In the genomic region with DNA sequence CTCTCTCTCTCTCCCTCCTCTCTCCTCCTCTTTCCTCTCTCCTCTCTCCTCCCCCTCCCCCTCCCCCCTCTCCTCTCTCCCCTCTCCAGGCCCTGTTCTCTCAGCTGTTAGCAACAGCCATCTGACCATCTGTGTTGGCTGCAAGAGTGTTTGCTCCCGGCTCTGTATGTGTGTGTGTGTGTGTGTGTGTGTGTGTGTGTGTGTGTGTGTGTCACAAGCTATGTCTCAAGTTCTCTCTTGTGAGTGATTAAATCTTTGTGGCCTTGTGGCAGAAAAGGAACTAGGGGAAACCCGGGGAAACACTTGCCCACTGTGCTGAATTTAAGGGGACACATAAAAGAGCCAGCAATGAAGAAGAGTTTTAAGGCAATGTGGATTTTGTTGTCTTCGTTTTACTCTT, we compare ENCODE assay signal across 10 mouse cellular contexts. TPM values are rescaled to one million over a fixed set of nuclear protein-coding genes. Genes with fewer than 3 reads are reported as not detected.
DNase-seq lines count a peak whose midpoint lies in the region; TF ChIP-seq lines count a peak whose summit lies in the region.
"Had no signal": no experiment of that assay in that cellular context is flagged by ENCODE, and none has a peak within 500 bp of the region (broad histone marks: within the 10 kb centered on the region; RNA-seq: fewer than 3 reads in every experiment).

No protein-coding gene starts in this region.

- intact Hi-C loops in left cerebral cortex, postnatal 4 days (cut with DNase I) = no loop called here
- intact Hi-C loops in left cerebral cortex, postnatal 14 days (cut with DNase I) = no loop called here

- TF ChIP-seq POLR2A in myocyte (IDR thresholded peaks at IDR 0.05; ENCODE audit: insufficient read length, low read depth) = peak; percentile 34

- H3K4me2 ChIP-seq in myocyte (ENCODE audit: low read depth) = peak overlapping the region; percentile 70
- H3K4me2 ChIP-seq: embryonic facial prominence, embryonic 13.5 days had no signal

- H3K36me3 ChIP-seq in myocyte (ENCODE audit: control insufficient read depth, insufficient read depth) = no peaks in the 10 kb centered on the region
- H3K36me3 ChIP-seq: embryonic facial prominence, embryonic 13.5 days had no signal

- DNase-seq in adrenal gland, postnatal 10 days = peak; percentile 53
- DNase-seq in adrenal gland, adult 8-10 months = no peak
- peak; percentile 75 for DNase-seq in left cerebral cortex, postnatal 4 days
- no peak for DNase-seq in left cerebral cortex, adult 9 months (ENCODE audit: low spot score in 2 of 2)
- peak; percentile 74 to 83 for DNase-seq in cerebellum, postnatal 14 days
- no peak for DNase-seq in left cerebral cortex, postnatal 14 days (ENCODE audit: low spot score in 2 of 2)
- DNase-seq in frontal cortex, adult 2 months (ENCODE audit: extremely low spot score in 1 of 2, low spot score in 1 of 2) = no peak

- H3K4me3 ChIP-seq in myocyte = peak overlapping the region; percentile 80
- H3K4me3 ChIP-seq: embryonic facial prominence, embryonic 13.5 days had no signal

- H3K27me3 ChIP-seq in myocyte (ENCODE audit: control insufficient read depth, insufficient read depth, insufficient read length) = no peaks in the 10 kb centered on the region

- peak overlapping the region; percentile 1 for H3ac ChIP-seq in myocyte (ENCODE audit: control insufficient read depth, insufficient read length)

- peaks cover 34% of the 10 kb centered on the region for H3K79me2 ChIP-seq in myocyte (ENCODE audit: control insufficient read depth, insufficient read depth)

TF ChIP-seq in myocyte, 11 proteins besides CTCF, POLR2A, EP300 and RAD21:
- peak; percentile 67 to 86 (median 82) for TF ChIP-seq MYOD1 (IDR thresholded peaks at IDR 0.05; ENCODE audit: control insufficient read depth in 1 of 3, insufficient read length in 2 of 3, low read depth in 2 of 3)
- TF ChIP-seq SRF (IDR thresholded peaks at IDR 0.05; ENCODE audit: control insufficient read depth, insufficient read length, low read depth) = no peak
- TF ChIP-seq CEBPB (IDR thresholded peaks at IDR 0.05; ENCODE audit: insufficient read depth, poor library complexity, severe bottlenecking) = 0 out of 2 replicates have a peak, but pooled peaks have one; percentile 34
- TF ChIP-seq MYOG (IDR thresholded peaks at IDR 0.05; ENCODE audit: control insufficient read depth in 1 of 3, insufficient read depth in 1 of 3, insufficient read length in 2 of 3, low read depth in 2 of 3) = peak; percentile 80 to 94 (median 90)
- peak; percentile 97 for TF ChIP-seq TCF12 (IDR thresholded peaks at IDR 0.05; ENCODE audit: insufficient read depth, poor library complexity, severe bottlenecking)
- peak; percentile 76 for TF ChIP-seq TCF3 (IDR thresholded peaks at IDR 0.05; ENCODE audit: insufficient read length, low read depth)
- TF ChIP-seq E2F4 (IDR thresholded peaks at IDR 0.05; ENCODE audit: insufficient read depth) = no peak

RNA-seq across cellular contexts. Expression of gene Slc29a1, which starts 1.6 kb away (rescaled TPM):
- 100 to 1,000 TPM; 130 to 145 TPM for total RNA-seq in adrenal gland, postnatal 10 days (2021)
- 100 to 1,000 TPM; 145 to 174 (median 158) TPM for total RNA-seq in adrenal gland, adult 8-10 months (2022)
- 10 to 100 TPM; 68.8 to 69.9 TPM for total RNA-seq in left cerebral cortex, postnatal 4 days (2021)
- polyA plus RNA-seq in myocyte (2012; fragmentation: generic; extraction: Trizol) = 913 TPM
- 10 to 100 TPM; 21.0 to 24.4 TPM for total RNA-seq in left cerebral cortex, postnatal 14 days (2021)
- 35.4 and 38.9 TPM in 2 replicates for polyA plus RNA-seq in frontal cortex, adult 2 months (2012; rRNA removed)

RNA-seq across cellular contexts. Expression of gene Mymx, which starts 4.1 kb away (rescaled TPM):
- 1 to 10 TPM in 1 of 2 experiments, under 1 TPM in 1; 0.57 to 1.9 TPM for total RNA-seq in adrenal gland, postnatal 10 days (2021)
- under 1 TPM in 2 of 4 experiments, not detected in 2; 0.32 to 0.38 TPM for total RNA-seq in adrenal gland, adult 8-10 months (2022)
- total RNA-seq in left cerebral cortex, postnatal 4 days (2021) = not detected
- 576 TPM for polyA plus RNA-seq in myocyte (2012; fragmentation: generic; extraction: Trizol)
- not detected for total RNA-seq in left cerebral cortex, postnatal 14 days (2021)
- not detected in 2 replicates for polyA plus RNA-seq in frontal cortex, adult 2 months (2012; rRNA removed)
- total RNA-seq: CH12.LX had no signal

RNA-seq across cellular contexts. Expression of gene Hsp90ab1, which starts 24.7 kb away (rescaled TPM):
- 1,000 to 10,000 TPM; 1,111 to 1,198 TPM for total RNA-seq in adrenal gland, postnatal 10 days (2021)
- 1,000 to 10,000 TPM; 1,432 to 3,205 (median 1,905) TPM for total RNA-seq in adrenal gland, adult 8-10 months (2022)
- total RNA-seq in left cerebral cortex, postnatal 4 days (2021) = 1,000 to 10,000 TPM; 1,680 to 1,682 TPM
- 1,606 TPM for polyA plus RNA-seq in myocyte (2012; fragmentation: generic; extraction: Trizol)
- total RNA-seq in left cerebral cortex, postnatal 14 days (2021) = 1,000 to 10,000 TPM; 1,454 to 1,586 TPM
- 952 and 985 TPM in 2 replicates for polyA plus RNA-seq in frontal cortex, adult 2 months (2012; rRNA removed)

RNA-seq across cellular contexts. Expression of gene Slc35b2, which starts 34.1 kb away (rescaled TPM):
- 10 to 100 TPM; 65.9 TPM for total RNA-seq in adrenal gland, postnatal 10 days (2021)
- total RNA-seq in adrenal gland, adult 8-10 months (2022) = 10 to 100 TPM; 51.7 to 68.9 (median 61.0) TPM
- total RNA-seq in left cerebral cortex, postnatal 4 days (2021) = 10 to 100 TPM; 39.2 to 40.2 TPM
- 80.1 TPM for polyA plus RNA-seq in myocyte (2012; fragmentation: generic; extraction: Trizol)
- 10 to 100 TPM; 41.6 to 46.1 TPM for total RNA-seq in left cerebral cortex, postnatal 14 days (2021)
- 57.3 and 59.5 TPM in 2 replicates for polyA plus RNA-seq in frontal cortex, adult 2 months (2012; rRNA removed)

RNA-seq across cellular contexts. Expression of gene Nfkbie, which starts 42.3 kb away (rescaled TPM):
- 1 to 10 TPM; 4.4 to 6.2 TPM for total RNA-seq in adrenal gland, postnatal 10 days (2021)
- 1 to 10 TPM; 4.2 to 6.4 (median 5.6) TPM for total RNA-seq in adrenal gland, adult 8-10 months (2022)
- 1 to 10 TPM; 2.4 to 2.7 TPM for total RNA-seq in left cerebral cortex, postnatal 4 days (2021)
- polyA plus RNA-seq in myocyte (2012; fragmentation: generic; extraction: Trizol) = 7.3 TPM
- 1 to 10 TPM; 1.8 to 2.0 TPM for total RNA-seq in left cerebral cortex, postnatal 14 days (2021)
- polyA plus RNA-seq in frontal cortex, adult 2 months (2012; rRNA removed) = 1.8 and 2.0 TPM in 2 replicates

Comparison
In these comparisons a context has a peak if more than half of its experiments do, and no peak if none do; other contexts are left out.
1. DNase-seq: peak in adrenal gland, postnatal 10 days (single experiment), left cerebral cortex, postnatal 4 days (single experiment) and cerebellum, postnatal 14 days (2 of 2); none in adrenal gland, adult 8-10 months (single experiment), left cerebral cortex, adult 9 months (0 of 2), left cerebral cortex, postnatal 14 days (0 of 2) and frontal cortex, adult 2 months (0 of 2).